Mouse (Mus musculus): ENCODE data around the gene Tia1. TPM values are rescaled to one million over a fixed set of nuclear protein-coding genes. Genes with fewer than 3 reads are reported as not detected.

Gene Tia1
- 93.5 and 95.5 TPM in 2 replicates for polyA plus RNA-seq (2014; fragmentation: Nextera tagmentation; extraction: Ambion mirVana)

DNA sequence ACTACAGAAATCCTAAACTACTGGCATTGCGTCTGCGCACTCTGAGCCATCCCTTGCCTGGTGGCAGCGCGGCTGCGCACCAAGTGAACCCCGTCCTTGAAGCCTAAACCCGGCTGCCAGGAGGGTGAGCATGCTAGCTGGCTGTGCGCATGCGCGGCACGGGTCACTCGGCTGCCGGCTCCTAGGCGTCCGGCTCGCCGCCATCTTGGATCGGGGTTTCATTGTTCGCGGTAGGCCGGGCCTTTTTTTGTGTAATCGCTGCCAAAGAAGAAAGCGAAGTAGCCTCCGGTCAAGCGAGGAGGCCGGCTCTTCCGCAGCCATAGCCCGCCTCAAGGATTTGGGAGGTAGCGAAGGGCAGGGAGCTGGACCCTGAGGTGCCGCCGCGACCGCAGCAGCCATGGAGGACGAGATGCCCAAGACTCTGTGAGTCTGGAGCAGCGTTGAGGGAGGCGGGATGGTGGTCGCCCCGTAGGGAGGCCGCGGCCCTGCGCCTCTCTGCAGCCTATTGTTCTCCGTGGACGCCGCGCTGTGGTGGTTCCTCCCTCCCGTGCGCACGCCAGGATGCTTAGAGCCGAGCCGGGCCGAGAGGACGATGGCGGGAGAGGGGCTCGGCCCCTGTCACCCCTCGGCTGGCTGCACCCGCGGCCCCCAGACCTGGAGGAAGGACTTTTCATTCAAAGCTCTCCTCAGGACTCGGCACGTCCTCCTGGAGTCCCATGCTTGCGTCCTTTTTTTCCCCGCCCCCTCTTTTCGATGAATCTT, at the start of gene Tia1:
Gene Tia1 (plus strand): TSS at position 120 of the 762 bp plus-strand sequence.
- H3K27ac ChIP-seq (ENCODE audit: low read depth, low read length), result peak within 1 kb of the TSS; percentile 98
- DNase-seq (ENCODE audit: low spot score) (peak; percentile 93), ATAC-seq (replicated peaks; ENCODE audit: low FRiP score) (peak; percentile 95)
- H3K9me3 ChIP-seq (ENCODE audit: control insufficient read depth, low read length), result no peaks in the 10 kb centered on the region
- H3K4me2 ChIP-seq, result peak within 1 kb of the TSS; percentile 72
- H3K27me3 ChIP-seq (replicated peaks; ENCODE audit: control insufficient read depth, insufficient read depth, low read length), result no peaks in the 10 kb centered on the region
- H3K4me1 ChIP-seq (replicated peaks; ENCODE audit: control insufficient read depth, insufficient read depth, low read length), result peaks cover 6% of the 10 kb centered on the region; the same call in 1 of the 2 replicates
- H3K36me3 ChIP-seq (ENCODE audit: control insufficient read depth, insufficient read depth, low read length), result peaks cover 2% of the 10 kb centered on the region; the same call in 1 of the 2 replicates
- WGBS, result under 1% methylated on average over 62 of the region's 62 CpGs
- peak within 1 kb of the TSS; percentile 98 for H3K9ac ChIP-seq (ENCODE audit: low read depth, low read length)
- peak within 1 kb of the TSS; percentile 94 for H3K4me3 ChIP-seq (ENCODE audit: low read depth, low read length)

DNA sequence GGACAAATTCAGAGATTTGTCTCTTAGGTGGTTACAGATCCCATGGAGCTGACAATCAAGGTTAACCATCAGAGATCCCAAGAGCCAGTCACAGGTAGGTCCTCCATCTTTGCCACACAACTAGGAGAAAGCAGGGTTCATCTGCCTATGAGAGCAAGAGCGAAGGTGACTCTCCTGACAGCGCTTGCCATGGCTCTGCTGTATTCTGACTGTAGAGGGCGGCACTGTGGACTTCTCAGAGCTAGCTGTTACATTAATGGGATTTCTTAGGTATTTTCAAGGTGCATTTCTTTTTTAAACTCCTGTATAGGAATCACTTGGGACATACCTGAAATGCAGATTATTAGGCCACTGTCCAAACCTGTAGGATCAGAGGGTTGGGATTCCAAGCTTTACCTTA, 49.1 kb upstream of the Tia1 start:
- Histone ChIP-seq H3K27me3 (replicated peaks; ENCODE audit: control insufficient read depth, insufficient read depth, low read length) (no peaks in the 10 kb centered on the region), H3K9ac (ENCODE audit: low read depth, low read length) (no peak overlapping the region), H3K36me3 (ENCODE audit: control insufficient read depth, insufficient read depth, low read length) (no peaks in the 10 kb centered on the region), H3K27ac (ENCODE audit: low read depth, low read length) (no peak overlapping the region), H3K4me1 (replicated peaks; ENCODE audit: control insufficient read depth, insufficient read depth, low read length) (no peaks in the 10 kb centered on the region), H3K9me3 (ENCODE audit: control insufficient read depth, low read length) (no peaks in the 10 kb centered on the region), H3K4me2 (no peak overlapping the region), H3K4me3 (ENCODE audit: low read depth, low read length) (no peak overlapping the region)
- no peak for ATAC-seq (replicated peaks; ENCODE audit: low FRiP score)
- WGBS, result 63% methylated on average over 3 of the region's 3 CpGs
- no peak for DNase-seq (ENCODE audit: low spot score)

DNA sequence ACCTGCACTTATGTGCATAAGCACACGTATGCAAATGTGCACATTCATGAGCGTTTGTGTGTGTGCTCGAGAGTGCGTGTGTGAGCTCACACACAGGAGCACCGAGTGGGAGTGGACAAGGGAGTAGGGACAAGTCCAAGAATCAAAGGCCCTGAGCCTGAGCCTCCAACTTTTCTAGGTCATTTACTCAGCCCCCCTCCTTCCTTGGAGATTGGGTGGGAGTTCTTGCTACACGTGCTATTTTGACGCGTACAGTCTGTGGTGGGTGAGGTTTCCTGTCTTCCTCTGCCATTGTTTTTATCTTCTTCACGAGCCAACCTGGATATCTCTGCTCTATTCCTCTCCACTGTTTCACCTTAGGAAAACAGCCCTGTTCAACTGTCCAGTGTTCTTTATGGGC, 47.1 kb upstream of the Tia1 start:
- no peaks in the 10 kb centered on the region for H3K9me3 ChIP-seq (ENCODE audit: control insufficient read depth, low read length)
- no peaks in the 10 kb centered on the region for H3K4me1 ChIP-seq (replicated peaks; ENCODE audit: control insufficient read depth, insufficient read depth, low read length)
- H3K4me2 ChIP-seq, result no peak overlapping the region
- no peak overlapping the region for H3K4me3 ChIP-seq (ENCODE audit: low read depth, low read length)
- H3K27ac ChIP-seq (ENCODE audit: low read depth, low read length), result no peak overlapping the region
- H3K27me3 ChIP-seq (replicated peaks; ENCODE audit: control insufficient read depth, insufficient read depth, low read length), result no peaks in the 10 kb centered on the region
- ATAC-seq (replicated peaks; ENCODE audit: low FRiP score) (no peak), DNase-seq (ENCODE audit: low spot score) (no peak)
- no peak overlapping the region for H3K9ac ChIP-seq (ENCODE audit: low read depth, low read length)
- H3K36me3 ChIP-seq (ENCODE audit: control insufficient read depth, insufficient read depth, low read length), result no peaks in the 10 kb centered on the region
- 66% methylated on average over 9 of the region's 9 CpGs for WGBS

DNA sequence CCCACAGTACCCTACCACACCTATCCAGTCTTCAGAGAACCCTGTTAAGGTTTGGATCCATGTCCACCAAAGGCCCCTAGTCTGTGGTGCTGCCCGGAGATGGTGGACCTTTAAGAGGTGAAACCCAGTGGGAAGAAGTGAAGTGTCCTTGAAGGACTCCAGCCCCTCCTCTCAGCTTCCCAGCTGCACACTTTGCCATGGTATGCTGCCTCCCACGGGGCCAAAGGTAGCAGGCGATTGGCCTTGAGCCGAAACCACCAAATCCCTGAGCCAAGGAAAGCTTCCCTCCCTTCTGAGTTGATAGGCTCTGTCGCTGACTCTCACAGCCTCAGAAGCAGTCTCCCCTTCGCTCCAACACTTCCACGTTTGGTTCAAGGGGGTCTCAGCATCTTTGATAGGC, 43.3 kb upstream of the Tia1 start:
- no peak overlapping the region for H3K27ac ChIP-seq (ENCODE audit: low read depth, low read length)
- H3K4me2 ChIP-seq, result no peak overlapping the region
- H3K27me3 ChIP-seq (replicated peaks; ENCODE audit: control insufficient read depth, insufficient read depth, low read length), result no peaks in the 10 kb centered on the region
- no peaks in the 10 kb centered on the region for H3K9me3 ChIP-seq (ENCODE audit: control insufficient read depth, low read length)
- ATAC-seq (replicated peaks; ENCODE audit: low FRiP score) (no peak), DNase-seq (ENCODE audit: low spot score) (no peak)
- no peaks in the 10 kb centered on the region for H3K4me1 ChIP-seq (replicated peaks; ENCODE audit: control insufficient read depth, insufficient read depth, low read length)
- H3K4me3 ChIP-seq (ENCODE audit: low read depth, low read length), result no peak overlapping the region
- H3K36me3 ChIP-seq (ENCODE audit: control insufficient read depth, insufficient read depth, low read length), result no peaks in the 10 kb centered on the region
- 61% methylated on average over 7 of the region's 7 CpGs for WGBS
- H3K9ac ChIP-seq (ENCODE audit: low read depth, low read length), result no peak overlapping the region

DNA sequence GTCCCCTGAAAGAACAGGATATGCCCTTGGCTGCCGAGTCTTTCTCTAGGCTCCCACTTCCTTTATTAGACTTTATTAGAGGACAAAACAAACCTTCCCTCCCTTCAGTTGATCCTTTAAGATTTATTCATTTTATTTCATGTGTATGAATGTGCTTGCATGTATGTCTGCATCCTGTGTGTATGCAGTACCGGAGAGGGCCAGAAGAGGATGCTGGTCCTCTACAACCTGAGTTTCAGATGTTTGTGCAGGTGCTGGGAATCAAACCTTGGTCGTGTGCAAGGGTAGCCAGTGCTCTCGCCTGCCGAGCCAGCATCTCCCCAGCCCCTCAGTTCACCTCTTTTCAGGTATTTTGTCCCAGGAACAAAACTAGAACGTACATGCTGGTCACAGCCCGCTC, 42.6 kb upstream of the Tia1 start:
- H3K9me3 ChIP-seq (ENCODE audit: control insufficient read depth, low read length), result no peaks in the 10 kb centered on the region
- H3K27me3 ChIP-seq (replicated peaks; ENCODE audit: control insufficient read depth, insufficient read depth, low read length), result no peaks in the 10 kb centered on the region
- no peak for DNase-seq (ENCODE audit: low spot score)
- peaks cover 5% of the 10 kb centered on the region for H3K4me1 ChIP-seq (replicated peaks; ENCODE audit: control insufficient read depth, insufficient read depth, low read length)
- H3K4me3 ChIP-seq (ENCODE audit: low read depth, low read length), result no peak overlapping the region
- no peak overlapping the region for H3K27ac ChIP-seq (ENCODE audit: low read depth, low read length)
- no peaks in the 10 kb centered on the region for H3K36me3 ChIP-seq (ENCODE audit: control insufficient read depth, insufficient read depth, low read length)
- no peak for ATAC-seq (replicated peaks; ENCODE audit: low FRiP score)
- H3K4me2 ChIP-seq, result no peak overlapping the region
- 81% methylated on average over 7 of the region's 7 CpGs for WGBS
- H3K9ac ChIP-seq (ENCODE audit: low read depth, low read length), result no peak overlapping the region

DNA sequence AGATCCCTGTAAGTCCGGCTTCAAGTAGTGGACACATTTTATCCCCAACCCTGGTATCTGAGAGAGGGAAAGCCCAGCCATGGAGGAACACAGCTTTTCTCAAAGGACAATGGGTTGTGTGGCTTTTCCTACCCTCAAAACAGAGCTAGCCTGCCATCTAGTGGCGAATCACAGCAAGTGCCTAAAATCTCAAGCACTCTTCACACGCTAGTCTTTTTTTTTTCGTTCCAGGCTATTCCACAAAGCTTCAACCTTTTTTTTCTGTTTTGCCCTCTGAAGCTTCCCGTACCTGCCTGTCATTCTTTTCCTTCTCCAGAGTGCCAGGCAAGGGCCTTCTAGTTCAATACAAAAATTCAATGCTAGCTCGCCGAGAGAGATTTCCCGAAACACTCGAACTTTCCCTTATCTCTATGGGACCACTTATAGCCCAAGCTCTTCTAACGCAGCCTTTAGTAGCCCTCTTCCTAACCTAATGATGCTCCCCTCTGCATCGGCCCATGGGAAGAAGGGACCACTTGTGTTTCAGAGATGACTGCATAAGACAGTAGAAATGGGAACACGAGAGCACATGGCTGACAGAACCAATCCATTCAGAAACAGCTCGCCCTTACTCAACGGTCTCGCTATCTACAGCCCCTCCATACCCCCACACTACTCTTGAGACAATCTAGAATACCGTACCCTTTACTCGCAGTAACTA, 39.4 kb upstream of the Tia1 start:
- Histone ChIP-seq H3K27me3 (replicated peaks; ENCODE audit: control insufficient read depth, insufficient read depth, low read length) (no peaks in the 10 kb centered on the region), H3K9me3 (ENCODE audit: control insufficient read depth, low read length) (no peaks in the 10 kb centered on the region), H3K4me2 (peak overlapping the region; percentile 99), H3K9ac (ENCODE audit: low read depth, low read length) (peak overlapping the region; percentile 73), H3K27ac (ENCODE audit: low read depth, low read length) (peak overlapping the region; percentile 13), H3K36me3 (ENCODE audit: control insufficient read depth, insufficient read depth, low read length) (peaks cover 3% of the 10 kb centered on the region; the same call in 1 of the 2 replicates), H3K4me3 (ENCODE audit: low read depth, low read length) (peak overlapping the region; percentile 80), H3K4me1 (replicated peaks; ENCODE audit: control insufficient read depth, insufficient read depth, low read length) (peaks cover 14% of the 10 kb centered on the region)
- ATAC-seq (replicated peaks; ENCODE audit: low FRiP score) (peak; percentile 24), DNase-seq (ENCODE audit: low spot score) (peak; percentile 71)
- WGBS, result 2% methylated on average over 17 of the region's 17 CpGs

DNA sequence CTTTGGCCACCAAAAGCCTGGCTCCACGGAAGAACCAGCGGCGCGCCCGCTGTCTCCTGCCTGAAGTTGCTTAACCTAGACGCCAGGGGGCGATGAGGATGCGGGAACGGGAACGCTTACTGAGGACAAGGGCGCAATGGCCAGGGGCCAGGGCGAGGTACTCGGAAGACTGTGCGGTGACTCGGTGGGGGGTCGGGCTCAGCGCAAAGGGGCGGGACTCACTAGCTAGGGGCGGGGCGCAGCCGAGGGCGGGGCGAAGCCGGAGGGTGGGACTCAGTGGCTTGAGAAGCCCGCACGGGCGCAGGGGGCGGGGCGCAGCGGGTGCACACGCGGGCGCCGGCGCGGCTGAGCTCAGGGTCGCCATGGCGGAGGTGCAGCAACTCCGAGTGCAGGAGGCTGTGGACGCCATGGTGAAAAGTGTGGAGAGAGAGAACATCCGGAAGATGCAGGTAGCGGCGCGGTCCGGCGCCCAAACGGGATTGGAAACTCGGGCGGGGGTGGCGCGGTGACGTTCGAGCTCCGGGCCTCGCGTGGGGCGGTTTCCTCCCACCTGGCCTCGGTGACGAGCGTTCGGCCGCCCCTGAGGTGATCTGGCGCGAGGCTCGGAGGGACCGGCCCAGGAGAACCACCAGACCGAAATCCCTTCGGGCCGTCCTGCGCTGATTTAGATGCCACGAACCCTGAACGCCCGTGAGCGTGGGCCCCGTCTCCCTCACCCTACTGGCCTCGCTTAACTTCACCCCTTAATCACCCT, 38.5 kb upstream of the Tia1 start, which contains the start of gene Fam136a:
Gene Fam136a (plus strand): TSS at position 276 of the 754 bp plus-strand sequence.
- ATAC-seq (replicated peaks; ENCODE audit: low FRiP score) (peak; percentile 96), DNase-seq (ENCODE audit: low spot score) (peak; percentile 98)

DNA sequence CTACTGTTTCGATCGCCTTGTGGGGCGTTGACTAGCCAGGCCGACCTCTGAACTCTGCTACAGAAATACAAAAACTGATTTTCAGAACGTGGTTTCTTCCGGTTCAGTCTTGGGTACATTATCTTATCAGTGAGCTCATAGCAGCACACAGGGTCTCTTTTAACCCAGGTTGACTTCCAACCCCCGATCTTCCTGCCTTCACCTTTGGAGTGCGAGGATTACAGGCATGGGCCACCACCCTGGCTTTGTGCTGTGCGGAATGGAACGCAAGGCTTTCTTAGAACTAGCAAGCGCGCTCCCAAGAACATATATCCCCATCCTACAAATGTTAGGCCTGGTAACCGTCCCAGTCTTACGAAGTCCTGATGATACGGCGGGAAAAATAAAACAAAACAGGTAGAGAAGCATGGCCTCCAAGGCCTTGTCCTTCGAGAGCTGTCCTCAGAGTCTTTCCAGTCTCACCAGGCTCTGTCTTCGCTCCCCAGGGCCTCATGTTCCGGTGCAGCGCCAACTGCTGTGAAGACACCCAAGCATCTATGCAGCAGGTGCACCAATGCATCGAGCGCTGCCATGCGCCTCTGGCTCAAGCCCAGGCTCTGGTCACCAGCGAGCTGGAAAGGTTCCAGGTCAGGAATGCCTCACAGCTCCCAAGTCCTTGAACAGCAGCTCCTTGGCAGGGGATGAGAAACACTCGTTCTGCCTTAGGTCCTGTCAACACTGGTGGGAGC, 37.7 kb upstream of the Tia1 start:
- Histone ChIP-seq H3K9ac (ENCODE audit: low read depth, low read length) (peak overlapping the region; percentile 92), H3K9me3 (ENCODE audit: control insufficient read depth, low read length) (no peaks in the 10 kb centered on the region), H3K27ac (ENCODE audit: low read depth, low read length) (peak overlapping the region; percentile 79), H3K4me2 (peak overlapping the region; percentile 99), H3K36me3 (ENCODE audit: control insufficient read depth, insufficient read depth, low read length) (peaks cover 3% of the 10 kb centered on the region; the same call in 1 of the 2 replicates), H3K4me1 (replicated peaks; ENCODE audit: control insufficient read depth, insufficient read depth, low read length) (peaks cover 19% of the 10 kb centered on the region), H3K27me3 (replicated peaks; ENCODE audit: control insufficient read depth, insufficient read depth, low read length) (no peaks in the 10 kb centered on the region), H3K4me3 (ENCODE audit: low read depth, low read length) (peak overlapping the region; percentile 80)
- ATAC-seq (replicated peaks; ENCODE audit: low FRiP score) (no peak; the same call in 1 of the 2 replicates), DNase-seq (ENCODE audit: low spot score) (peak; percentile 47)
- WGBS, result 42% methylated on average over 25 of the region's 25 CpGs

More for the DNA sequence above, 38.5 kb upstream of the Tia1 start, which contains the start of gene Fam136a:
- H3K9me3 ChIP-seq (ENCODE audit: control insufficient read depth, low read length), result no peaks in the 10 kb centered on the region
- peaks cover 3% of the 10 kb centered on the region; the same call in 1 of the 2 replicates for H3K36me3 ChIP-seq (ENCODE audit: control insufficient read depth, insufficient read depth, low read length)
- H3K27ac ChIP-seq (ENCODE audit: low read depth, low read length), result peak within 1 kb of the TSS; percentile 79
- H3K4me1 ChIP-seq (replicated peaks; ENCODE audit: control insufficient read depth, insufficient read depth, low read length), result peaks cover 16% of the 10 kb centered on the region
- peak within 1 kb of the TSS; percentile 99 for H3K4me2 ChIP-seq
- H3K27me3 ChIP-seq (replicated peaks; ENCODE audit: control insufficient read depth, insufficient read depth, low read length), result no peaks in the 10 kb centered on the region
- H3K4me3 ChIP-seq (ENCODE audit: low read depth, low read length), result peak within 1 kb of the TSS; percentile 80
- H3K9ac ChIP-seq (ENCODE audit: low read depth, low read length), result peak within 1 kb of the TSS; percentile 92
- under 1% methylated on average over 75 of the region's 76 CpGs for WGBS

All from liver, embryonic 11.5 days (tissue).